Mouse (Mus musculus) gastrocnemius, postnatal 25 days (tissue): ENCODE results near the gene Zfp148. TPM values are rescaled to one million over a fixed set of nuclear protein-coding genes. Genes with fewer than 3 reads are reported as not detected.
A peak's percentile ranks its signal among the peaks of the same experiment; 100 is the strongest.

Experiments
- DNase-seq: peaks from one replicate; pipeline ENCODE4 v3.0.0; 2022
- total RNA-seq, 2 experiments: library from RNA; stranded (reverse); gene quantifications; 1 replicate in 1 of 2; 2 replicates in 1 of 2; pipeline ENCODE4 v1.2.3; 2021

Zfp148 gene
- total RNA-seq, 2 experiments from 2014 or later: 18.8 to 21.9 TPM

DNA sequence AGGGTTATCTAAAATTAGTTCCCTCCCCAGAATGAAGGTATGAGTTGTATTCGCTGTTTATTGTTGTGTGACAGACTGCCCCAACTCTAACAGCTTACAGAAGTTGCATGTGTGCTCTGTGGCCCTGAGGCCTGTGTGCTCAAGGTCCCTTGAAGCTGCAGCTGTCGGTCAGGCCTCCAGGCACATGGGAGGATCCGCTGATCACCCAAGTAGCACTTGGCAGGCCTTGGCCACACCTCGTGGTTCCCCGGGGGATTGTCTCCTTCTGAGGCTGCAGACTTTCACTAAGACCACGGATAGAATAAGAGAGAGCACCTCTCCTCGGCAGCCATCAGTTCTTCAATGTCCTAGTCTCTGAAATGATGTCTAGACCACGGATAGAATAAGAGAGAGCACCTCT is 155.8 kb downstream of the Zfp148 start:
- DNase-seq: no peak

DNA sequence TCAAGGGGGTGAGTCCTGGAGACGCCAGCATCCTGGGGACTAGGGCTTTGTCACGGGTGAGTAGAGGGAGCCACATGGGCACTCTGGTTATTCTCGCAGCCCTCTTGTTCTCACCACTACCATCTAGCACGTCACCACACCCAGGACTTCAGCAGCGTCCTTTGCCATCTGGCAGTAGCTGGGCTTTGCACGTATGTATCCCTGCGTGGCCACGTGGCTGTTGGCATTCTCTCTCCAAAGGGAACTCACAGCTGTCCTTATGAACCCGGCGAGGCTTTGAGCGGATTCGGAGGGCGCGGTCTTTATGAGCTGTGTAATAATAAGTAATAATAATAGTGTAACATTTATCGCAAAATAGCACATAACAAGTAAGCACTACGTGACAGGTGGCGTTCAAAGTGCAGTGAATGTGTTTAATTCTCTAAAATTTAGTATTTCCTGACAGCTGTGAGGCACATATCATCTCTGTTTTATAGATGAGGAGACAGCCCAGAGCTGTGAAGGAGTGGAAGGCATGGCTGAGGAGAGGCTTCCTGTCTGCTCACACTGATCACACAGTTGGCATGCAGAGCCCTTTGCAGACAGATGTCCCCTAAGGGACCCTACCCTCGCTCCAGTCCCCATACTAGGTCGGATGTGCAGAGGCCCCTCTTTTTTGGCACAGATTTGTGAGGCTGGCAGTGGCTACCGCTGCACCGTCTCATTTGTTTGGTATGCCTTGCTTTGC is 157.0 kb downstream of the Zfp148 start:
- DNase-seq: no peak

DNA sequence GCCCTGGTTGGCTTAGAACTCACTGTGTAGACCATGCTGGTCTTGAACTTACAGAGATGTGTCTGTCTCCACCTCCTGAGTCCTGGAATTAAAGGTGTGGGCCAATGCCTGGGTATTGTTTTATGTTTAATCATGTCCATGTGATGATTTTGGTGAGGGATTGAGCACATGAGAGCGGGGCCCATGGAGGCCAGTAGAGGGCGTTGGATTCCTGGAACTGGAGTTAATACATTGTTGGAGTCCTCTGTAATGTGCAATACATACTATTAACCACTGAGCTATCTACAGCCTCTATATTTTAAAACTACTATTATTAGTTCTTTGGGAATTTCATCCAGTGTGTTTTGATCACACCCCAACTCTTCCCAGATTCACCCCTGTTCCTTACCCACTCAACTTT is 163.7 kb downstream of the Zfp148 start:
- no peak for DNase-seq

DNA sequence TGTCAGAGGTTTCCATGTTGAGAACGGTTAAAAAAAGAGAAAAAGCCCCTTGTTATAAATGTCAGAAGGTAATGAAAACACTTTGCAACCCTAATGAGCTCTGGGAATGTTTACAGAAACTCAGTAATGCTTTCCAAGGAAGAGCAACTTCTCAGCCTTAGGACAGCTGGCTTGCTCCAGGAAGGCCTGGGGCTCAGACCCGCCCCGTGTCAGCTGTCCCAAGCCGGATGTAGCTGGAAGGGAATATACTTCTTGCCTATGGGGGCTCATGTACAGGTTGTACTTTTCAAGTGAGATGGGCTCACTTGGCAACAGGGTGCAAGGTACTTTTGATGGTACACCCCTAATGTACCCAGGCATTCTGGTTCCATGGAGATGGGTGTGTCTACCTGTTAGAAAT is 164.9 kb downstream of the Zfp148 start:
- no peak for DNase-seq

DNA sequence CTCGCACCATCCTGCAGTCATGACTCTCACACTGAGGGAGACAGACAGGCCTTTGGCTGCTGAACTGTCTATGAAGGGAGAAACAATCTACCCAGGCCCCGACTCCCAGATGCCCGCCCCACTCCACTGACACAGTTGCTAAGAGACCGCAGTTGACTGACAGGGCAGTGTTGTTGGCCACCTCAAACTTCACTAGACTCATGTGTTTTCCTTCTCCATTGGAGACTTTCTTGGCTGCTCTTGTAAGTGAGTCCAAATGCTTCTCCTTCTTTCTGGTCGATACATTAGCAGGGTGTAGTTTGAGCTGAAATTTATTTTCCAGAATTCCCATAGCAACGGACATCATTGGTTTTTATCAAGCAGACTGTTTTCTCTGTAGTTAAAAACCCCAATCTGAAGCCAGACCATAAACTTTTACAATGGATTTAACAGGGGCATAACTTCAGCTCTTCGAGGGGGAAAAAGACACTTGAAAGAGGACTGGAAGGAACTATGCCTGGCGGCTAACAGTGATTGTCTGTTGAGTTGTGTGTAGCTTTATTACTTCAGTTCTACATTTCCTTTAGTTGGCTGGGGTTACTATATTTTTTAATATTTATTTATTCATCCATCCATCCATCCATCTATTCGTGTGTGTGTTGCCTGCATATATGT is 173.2 kb downstream of the Zfp148 start:
- DNase-seq: peak; percentile 22

Other genes starting within 250 kb of the Zfp148 start
- gene Osbpl11, start 195.8 kb upstream of the Zfp148 start, total RNA-seq: 10 to 100 TPM; 13.8 to 14.5 TPM
- 10 to 100 TPM; 12.6 to 12.7 TPM for gene Snx4, start 129.4 kb upstream of the Zfp148 start, total RNA-seq
- gene Slc12a8, start 136.5 kb downstream of the Zfp148 start, total RNA-seq: under 1 TPM in 1 of 2 experiments, not detected in 1; 0.28 TPM